Mouse (Mus musculus): ENCODE data around the gene Rsu1.

Rsu1 gene

GRCm38 (mm10) chr2:13084223-13084622 lies 187.0 kb downstream of the Rsu1 start:
- in situ Hi-C loops (cut with MboI; ENCODE audit: low sequenced_read_pairs) = no loop called here

- in situ Hi-C loops (cut with MboI; ENCODE audit: low sequenced_read_pairs) = no loop called here
Observed at GRCm38 (mm10) chr2:13080476-13080875, 190.7 kb downstream of the Rsu1 start.

GRCm38 (mm10) chr2:13072243-13072642 lies 199.0 kb downstream of the Rsu1 start:
- in situ Hi-C loops (cut with MboI; ENCODE audit: low sequenced_read_pairs) = no loop called here

DNA sequence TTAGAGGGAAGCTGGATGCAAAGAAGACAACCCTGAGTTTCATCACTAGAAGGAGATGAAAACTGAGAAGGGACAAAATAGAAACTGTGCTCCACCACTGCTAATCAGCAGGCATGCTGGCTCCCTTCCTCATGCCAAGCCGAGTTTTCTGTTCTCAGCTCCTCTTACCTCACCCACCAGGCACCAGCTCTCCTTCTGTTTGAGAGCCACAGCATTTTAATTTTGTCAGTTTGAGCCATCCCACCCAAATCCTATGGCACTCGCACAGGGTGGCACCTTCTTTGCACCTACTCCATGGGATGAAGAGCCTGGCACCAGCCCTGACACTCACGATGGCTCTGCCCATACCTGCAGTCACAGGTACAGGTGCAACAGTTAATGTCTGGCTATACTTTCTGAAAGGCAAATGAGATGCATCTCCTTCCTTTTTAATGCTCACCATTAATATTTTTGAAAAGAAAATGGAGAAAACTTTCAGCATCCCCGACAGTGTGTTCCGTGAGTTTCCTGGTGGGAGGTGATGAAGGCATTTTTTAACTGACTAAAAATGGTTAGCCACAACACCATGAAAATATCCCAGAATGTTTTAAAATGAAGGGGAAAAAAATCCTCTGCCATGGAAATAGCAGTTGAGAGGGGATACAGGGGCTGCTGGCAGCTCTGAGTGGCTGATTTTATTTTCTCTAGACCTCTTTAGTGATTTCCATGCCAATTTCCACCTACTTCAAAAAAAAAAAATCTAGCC lies 210.6 kb downstream of the Rsu1 start:
- in situ Hi-C loops (cut with MboI; ENCODE audit: low sequenced_read_pairs) = no loop called here

- in situ Hi-C loops (cut with MboI; ENCODE audit: low sequenced_read_pairs) = no loop called here
Observed at GRCm38 (mm10) chr2:13048649-13049048, 222.6 kb downstream of the Rsu1 start.

DNA sequence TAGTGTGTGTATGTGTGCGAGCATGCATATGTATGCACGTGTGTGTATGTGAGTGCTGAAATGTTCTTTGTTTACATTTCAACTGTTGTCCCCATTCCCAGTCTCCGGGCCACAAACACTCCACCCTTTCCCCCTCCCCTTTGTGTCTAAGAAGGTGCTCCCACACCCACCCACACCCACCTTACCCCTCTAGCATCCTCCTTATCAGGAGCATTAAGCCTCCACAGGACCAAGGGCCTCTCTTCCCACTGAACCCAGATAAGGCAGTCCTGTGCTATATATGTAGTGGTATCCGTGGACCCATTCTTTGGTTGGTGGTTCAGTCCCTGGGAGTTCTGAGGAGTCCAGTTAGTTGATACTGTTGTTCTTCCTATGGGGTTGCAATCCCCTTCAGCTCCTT lies 226.7 kb downstream of the Rsu1 start:
- in situ Hi-C loops (cut with MboI; ENCODE audit: low sequenced_read_pairs) = no loop called here

DNA sequence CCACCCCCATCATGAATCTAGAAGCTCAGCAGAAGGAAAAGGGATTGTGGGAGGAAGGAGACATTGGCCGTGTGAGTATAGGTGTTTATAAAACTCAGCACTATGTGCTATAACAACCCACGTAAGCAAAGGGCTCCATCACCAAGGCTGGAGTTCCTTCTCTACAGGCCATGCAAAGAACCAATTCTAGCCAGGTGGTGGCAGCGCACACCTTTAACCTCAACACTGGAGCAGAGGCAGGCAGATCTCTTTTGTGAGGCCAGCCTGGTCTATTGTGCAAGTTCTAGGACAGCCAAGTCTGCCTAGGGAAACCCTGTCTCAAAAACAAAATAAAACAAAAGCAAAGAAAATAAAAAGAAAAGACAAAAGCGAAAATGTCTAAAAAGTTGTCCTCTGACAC lies 231.4 kb downstream of the Rsu1 start:
- in situ Hi-C loops (cut with MboI; ENCODE audit: low sequenced_read_pairs) = no loop called here

- in situ Hi-C loops (cut with MboI; ENCODE audit: low sequenced_read_pairs) = no loop called here
Observed at GRCm38 (mm10) chr2:13038772-13039171, 232.4 kb downstream of the Rsu1 start.
